Mouse (Mus musculus) lung, embryonic 16.5 days (tissue): ENCODE data around the gene Fam122a. TPM values are rescaled to one million over a fixed set of nuclear protein-coding genes. Genes with fewer than 3 reads are reported as not detected.

Source experiments
- ATAC-seq: fragments of 200-750 bp; cut with Nextera tagmentation; 2 replicates; pipeline ENCODE4 v1.8.0; 2017; ENCODE audit warnings: low read depth, mild to moderate bottlenecking, moderate library complexity
- H3K27ac ChIP-seq: fragments of 300-500 bp; sonication (generic); 2 replicates; pipeline ENCODE4 v1.5.1; 2014; ENCODE audit warnings: mild to moderate bottlenecking, control low read depth, low read length
- H3K27me3 ChIP-seq: fragments of 300-500 bp; sonication (generic); 2 replicates; pipeline ENCODE4 v1.6.1; 2014; ENCODE audit warnings: low read depth, low read length, mixed read lengths; ENCODE audit not compliant: control insufficient read depth, insufficient read depth
- H3K36me3 ChIP-seq: fragments of 300-500 bp; sonication (generic); 2 replicates; pipeline ENCODE4 v1.6.1; 2014; ENCODE audit warnings: low read length; ENCODE audit not compliant: control insufficient read depth, insufficient read depth
- H3K4me1 ChIP-seq: fragments of 300-500 bp; sonication (generic); replicated peaks from 2 replicates; pipeline ENCODE4 v1.6.1; 2014; ENCODE audit warnings: low read length, mixed read lengths; ENCODE audit not compliant: control insufficient read depth, insufficient read depth
- H3K4me2 ChIP-seq: fragments of 300-500 bp; sonication (generic); 2 replicates; pipeline ENCODE4 v1.6.1; 2014; ENCODE audit warnings: low read depth, low read length, control low read depth
- H3K4me3 ChIP-seq: fragments of 300-500 bp; sonication (generic); 2 replicates; pipeline ENCODE4 v1.5.1; 2014; ENCODE audit warnings: mild to moderate bottlenecking, low read length, control low read depth
- H3K9ac ChIP-seq: fragments of 300-500 bp; sonication (generic); 2 replicates; pipeline ENCODE4 v1.6.1; 2014; ENCODE audit warnings: low read length, control low read depth
- H3K9me3 ChIP-seq: fragments of 300-500 bp; sonication (generic); 2 replicates; pipeline ENCODE4 v1.6.1; 2016; ENCODE audit warnings: low read length; ENCODE audit not compliant: control insufficient read depth
- WGBS: fragments of 180-500 bp; shearing (Covaris S2); extraction: QIAGEN DNeasy Blood & Tissue Kit; methylation state at CpG from one replicate; pipeline ENCODE4 v1.1.7; 2014; 5-methylcytosine and 5-hydroxymethylcytosine counted together
- polyA plus RNA-seq: library from polyadenylated mRNA; unstranded; fragments of >200 nt; fragmentation: Nextera tagmentation; extraction: Ambion mirVana; gene quantifications from 2 replicates; pipeline ENCODE4 v1.2.1, GENCODE M21; 2015

Gene Fam122a
- polyA plus RNA-seq, 1 experiment from 2014 or later: 39.2 TPM

DNA sequence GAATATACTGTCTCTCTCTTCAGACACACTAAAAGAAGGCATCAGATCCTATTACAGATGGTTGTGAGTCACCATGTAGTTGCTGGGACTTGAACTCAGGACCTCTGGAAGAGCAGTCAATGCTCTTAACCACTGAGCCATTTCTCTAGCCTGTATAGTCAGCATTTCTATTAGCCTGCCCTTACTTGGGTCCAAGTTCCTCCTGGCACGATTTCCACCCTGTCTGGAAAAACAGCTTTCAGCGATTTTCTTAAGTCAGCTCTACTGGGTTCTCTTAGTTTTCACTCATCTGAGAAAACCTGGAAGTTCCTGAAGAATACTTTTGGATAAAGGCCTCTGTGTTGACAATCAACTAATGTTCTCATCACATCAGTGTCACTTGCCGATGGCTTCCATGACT, 22.1 kb upstream of the Fam122a start:
- Histone ChIP-seq H3K9ac (no peak overlapping the region), H3K27ac (no peak overlapping the region)
- no peak for ATAC-seq

DNA sequence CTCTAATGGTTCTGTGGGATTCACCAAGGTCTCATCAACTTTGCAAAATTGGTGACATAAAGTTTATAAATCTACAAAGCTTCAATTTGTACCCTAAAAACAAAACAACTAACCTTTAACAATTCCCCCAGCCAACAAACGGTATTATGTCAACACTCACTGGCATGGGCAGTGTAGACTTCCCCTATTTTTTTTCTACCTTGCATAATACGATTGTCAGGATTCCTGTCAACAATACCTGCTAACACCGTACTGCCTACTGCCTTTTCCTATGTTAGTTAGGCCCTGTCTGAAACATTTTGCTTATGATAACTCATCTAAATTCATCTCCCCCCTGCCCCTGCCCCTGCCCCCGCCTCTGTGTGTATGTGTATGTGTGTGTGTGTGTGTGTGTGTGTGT, 16.7 kb upstream of the Fam122a start:
- WGBS: 77% methylated on average over 4 of the region's 4 CpGs
- Histone ChIP-seq H3K9ac (no peak overlapping the region), H3K4me2 (no peak overlapping the region), H3K36me3 (no peaks in the 10 kb centered on the region), H3K27me3 (no peaks in the 10 kb centered on the region), H3K9me3 (no peaks in the 10 kb centered on the region), H3K4me3 (no peak overlapping the region), H3K27ac (no peak overlapping the region), H3K4me1 (no peaks in the 10 kb centered on the region)
- no peak for ATAC-seq

More for the DNA sequence above, 22.1 kb upstream of the Fam122a start:
- Histone ChIP-seq H3K4me3 (no peak overlapping the region), H3K4me1 (no peaks in the 10 kb centered on the region), H3K9me3 (no peaks in the 10 kb centered on the region), H3K36me3 (no peaks in the 10 kb centered on the region), H3K4me2 (no peak overlapping the region), H3K27me3 (no peaks in the 10 kb centered on the region)
- 79% methylated on average over 3 of the region's 3 CpGs for WGBS

DNA sequence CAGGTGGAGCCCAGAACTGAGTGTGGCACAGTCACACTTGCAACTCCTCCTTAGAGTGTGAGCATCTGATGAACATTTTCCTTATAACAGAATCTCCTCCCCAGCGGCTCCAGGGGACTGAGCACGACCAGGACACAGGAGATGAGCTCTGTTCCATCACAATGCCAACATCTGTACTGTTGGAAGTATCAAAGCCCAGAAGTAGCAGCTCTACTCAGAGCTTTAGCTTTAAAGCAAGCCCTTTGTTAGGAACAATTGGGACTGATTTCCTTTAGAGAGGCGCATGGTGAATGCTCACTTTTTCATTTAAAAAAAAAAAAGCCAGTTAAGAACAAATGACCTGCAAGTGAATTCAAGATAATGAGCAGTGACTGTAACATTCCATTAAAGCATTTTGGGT, 14.7 kb upstream of the Fam122a start:
- Histone ChIP-seq H3K27me3 (no peaks in the 10 kb centered on the region), H3K4me1 (no peaks in the 10 kb centered on the region), H3K27ac (no peak overlapping the region), H3K36me3 (no peaks in the 10 kb centered on the region), H3K4me3 (no peak overlapping the region), H3K9me3 (no peaks in the 10 kb centered on the region), H3K9ac (no peak overlapping the region), H3K4me2 (no peak overlapping the region)
- ATAC-seq: no peak
- WGBS: 66% methylated on average over 3 of the region's 3 CpGs

DNA sequence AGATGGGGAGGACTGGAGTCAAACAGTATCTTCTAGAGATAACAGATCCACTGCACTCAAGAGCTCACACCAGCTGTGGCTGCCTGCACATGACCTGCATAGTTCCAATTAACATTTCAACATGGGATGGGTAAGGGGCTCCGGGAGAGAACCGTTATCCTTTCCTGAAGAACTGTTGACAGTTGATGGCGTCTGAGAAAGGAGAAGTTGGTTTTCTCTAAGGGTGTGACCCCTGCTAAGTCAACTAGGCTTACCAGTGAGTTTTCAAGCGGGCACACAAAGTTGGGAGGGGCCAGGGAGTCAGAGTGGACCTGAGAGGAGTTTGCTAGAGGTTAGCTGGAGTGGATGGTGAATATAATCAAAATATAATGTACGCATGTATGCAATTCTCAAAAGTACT, 13.1 kb upstream of the Fam122a start:
- H3K27ac ChIP-seq: no peak overlapping the region
- no peaks in the 10 kb centered on the region for H3K4me1 ChIP-seq
- 47% methylated on average over 5 of the region's 5 CpGs for WGBS
- H3K4me3 ChIP-seq: no peak overlapping the region
- no peak overlapping the region for H3K9ac ChIP-seq
- H3K4me2 ChIP-seq: no peak overlapping the region
- ATAC-seq: no peak
- no peaks in the 10 kb centered on the region for H3K36me3 ChIP-seq
- H3K27me3 ChIP-seq: no peaks in the 10 kb centered on the region
- H3K9me3 ChIP-seq: no peaks in the 10 kb centered on the region

DNA sequence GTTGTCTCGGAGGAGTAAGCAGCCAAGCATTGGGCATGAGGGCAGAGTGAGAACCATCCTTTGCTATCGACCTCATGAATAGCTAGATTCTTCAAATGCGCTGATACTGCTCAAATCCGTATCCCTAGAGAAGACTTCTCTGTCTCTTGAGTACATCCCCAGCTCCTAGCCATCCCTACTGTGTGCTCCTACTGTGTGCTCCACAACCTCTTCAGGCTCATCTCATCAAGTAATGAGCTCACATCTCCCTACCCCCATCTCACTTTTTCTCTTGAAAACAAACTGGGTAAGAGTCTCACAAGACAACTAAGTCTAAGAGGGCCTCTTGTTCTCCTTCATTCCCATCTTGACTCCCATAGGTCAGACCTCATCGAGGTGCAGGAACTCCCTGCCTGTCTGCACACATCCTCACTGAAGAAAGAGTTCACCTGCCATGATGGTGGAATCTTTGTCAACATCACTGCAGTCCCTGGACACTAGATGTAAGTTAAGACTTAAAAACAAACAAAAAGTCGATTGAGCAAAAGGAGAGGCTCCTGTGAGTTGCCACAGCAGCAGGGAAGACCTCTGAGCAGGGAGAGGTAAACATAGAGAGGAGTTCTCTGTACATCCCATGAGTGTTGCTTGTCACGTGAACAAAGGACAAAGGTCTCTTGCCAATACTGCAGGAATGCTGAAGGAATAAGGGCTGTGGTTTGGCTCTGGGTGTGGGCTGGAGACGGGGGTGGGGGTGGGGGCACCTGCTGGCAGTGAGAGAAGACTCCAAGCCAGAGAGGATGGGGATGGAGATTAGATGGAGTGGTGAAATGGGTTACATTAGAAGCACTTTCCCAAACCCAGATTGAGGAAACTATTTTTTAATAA, 9.5 kb upstream of the Fam122a start:
- Histone ChIP-seq H3K27me3 (no peaks in the 10 kb centered on the region), H3K4me3 (no peak overlapping the region), H3K36me3 (no peaks in the 10 kb centered on the region), H3K4me1 (no peaks in the 10 kb centered on the region), H3K4me2 (no peak overlapping the region), H3K9me3 (no peaks in the 10 kb centered on the region), H3K9ac (no peak overlapping the region), H3K27ac (no peak overlapping the region)
- WGBS: 60% methylated on average over 8 of the region's 8 CpGs
- no peak for ATAC-seq

DNA sequence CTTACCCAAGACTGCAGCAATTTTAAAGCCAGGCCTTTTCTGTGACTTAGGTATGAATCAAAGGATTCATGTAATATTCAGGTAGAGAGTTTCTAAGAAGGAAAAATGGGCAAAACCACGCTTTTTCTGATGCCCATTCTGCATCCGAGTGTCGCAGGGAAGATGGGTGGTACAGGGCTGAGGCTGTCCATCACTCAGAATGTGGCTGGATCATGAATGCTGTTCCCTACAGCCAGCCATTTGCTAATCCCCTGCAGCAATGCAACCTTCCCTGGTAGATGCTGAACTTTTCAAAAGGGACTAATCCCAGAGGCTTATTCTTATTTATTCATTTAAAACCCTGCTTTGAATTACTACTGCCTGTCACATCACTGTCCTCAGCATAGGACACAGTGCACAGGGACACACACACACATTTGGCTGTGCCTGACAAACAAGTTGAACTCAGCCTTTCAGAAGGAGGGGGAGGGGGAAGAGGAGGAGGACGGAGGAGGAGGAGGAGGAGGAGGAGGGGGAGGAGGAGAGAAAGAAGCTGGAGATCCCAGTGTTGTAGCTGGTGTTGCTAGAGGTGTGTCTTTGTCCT, 7.5 kb upstream of the Fam122a start:
- 77% methylated on average over 3 of the region's 4 CpGs for WGBS
- Histone ChIP-seq H3K4me1 (no peaks in the 10 kb centered on the region), H3K27ac (no peak overlapping the region), H3K9me3 (no peaks in the 10 kb centered on the region), H3K36me3 (no peaks in the 10 kb centered on the region), H3K9ac (no peak overlapping the region), H3K27me3 (no peaks in the 10 kb centered on the region), H3K4me2 (no peak overlapping the region), H3K4me3 (no peak overlapping the region)
- no peak for ATAC-seq

DNA sequence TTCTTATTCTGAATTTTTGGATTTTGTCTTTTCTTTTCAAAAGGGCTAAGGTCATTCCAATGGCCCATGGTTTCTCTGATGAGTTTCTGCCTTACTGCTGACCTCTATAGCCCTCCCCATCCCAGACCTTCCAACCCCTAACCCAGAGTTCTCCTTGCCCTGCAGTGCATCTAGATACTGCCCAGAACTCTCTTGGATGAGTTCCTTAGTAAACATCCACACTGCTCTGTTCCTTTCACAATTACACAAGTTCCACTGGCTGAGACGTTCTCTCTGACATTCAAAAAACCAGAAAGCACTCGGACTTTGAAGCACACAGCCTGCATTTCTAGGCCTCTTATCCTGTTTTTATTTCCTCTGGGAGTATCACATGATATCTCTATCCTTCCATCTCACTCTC, 3.8 kb upstream of the Fam122a start:
- Histone ChIP-seq H3K4me2 (no peak overlapping the region), H3K4me3 (no peak overlapping the region), H3K36me3 (no peaks in the 10 kb centered on the region), H3K27ac (no peak overlapping the region), H3K9me3 (no peaks in the 10 kb centered on the region), H3K4me1 (no peaks in the 10 kb centered on the region), H3K9ac (no peak overlapping the region), H3K27me3 (no peaks in the 10 kb centered on the region)
- no peak for ATAC-seq
- 62% methylated on average over 2 of the region's 2 CpGs for WGBS

DNA sequence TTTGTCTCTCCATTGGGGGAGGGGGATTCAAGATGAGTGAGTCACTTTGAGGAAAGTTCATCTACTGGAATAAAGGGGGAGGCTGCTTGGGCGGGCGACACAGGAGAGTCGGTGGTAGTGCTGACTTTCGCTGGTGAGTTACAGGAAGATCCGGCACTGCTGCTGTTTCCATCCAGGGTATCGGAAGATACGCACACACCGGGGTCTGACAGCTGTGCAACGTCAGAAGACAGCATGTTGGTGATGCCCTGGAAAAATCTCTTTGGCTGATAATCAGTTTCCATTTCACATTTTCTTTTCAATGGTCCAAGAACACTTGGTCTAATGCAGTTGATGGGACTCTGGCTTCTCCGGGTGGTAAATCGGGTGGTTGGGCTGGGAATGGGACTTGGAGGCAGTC, 695 bp downstream of the Fam122a start:
- H3K27me3 ChIP-seq: no peaks in the 10 kb centered on the region
- under 1% methylated on average over 11 of the region's 11 CpGs for WGBS
- H3K9me3 ChIP-seq: no peaks in the 10 kb centered on the region
- H3K4me1 ChIP-seq: peaks cover 6% of the 10 kb centered on the region
- peak overlapping the region; percentile 77 for H3K4me2 ChIP-seq
- peaks cover 6% of the 10 kb centered on the region for H3K36me3 ChIP-seq
- H3K27ac ChIP-seq: peak overlapping the region; percentile 93
- peak overlapping the region; percentile 96 for H3K9ac ChIP-seq
- ATAC-seq: no peak
- H3K4me3 ChIP-seq: peak overlapping the region; percentile 90

DNA sequence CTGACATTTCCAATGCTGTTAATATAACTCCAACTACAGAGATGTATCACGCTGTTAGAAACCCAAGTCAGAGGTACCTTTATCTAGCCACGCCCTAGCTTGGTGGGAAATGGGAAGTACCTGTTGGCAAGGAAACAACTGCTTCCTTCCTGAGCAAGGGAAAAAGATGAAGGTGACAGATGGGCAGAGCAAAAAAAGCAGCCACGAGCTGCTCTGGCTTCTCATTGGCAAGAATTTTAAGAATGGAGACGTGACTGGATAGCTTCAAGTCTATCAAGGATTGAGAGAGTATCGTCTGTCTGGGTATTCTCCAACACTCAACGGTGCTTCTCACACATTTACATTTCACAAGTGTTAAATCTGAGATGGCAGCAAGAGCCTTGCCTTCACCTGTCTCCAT, 1.9 kb downstream of the Fam122a start:
- H3K27me3 ChIP-seq: no peaks in the 10 kb centered on the region
- peaks cover 6% of the 10 kb centered on the region for H3K4me1 ChIP-seq
- H3K27ac ChIP-seq: no peak overlapping the region
- ATAC-seq: no peak
- peaks cover 6% of the 10 kb centered on the region for H3K36me3 ChIP-seq
- no peaks in the 10 kb centered on the region for H3K9me3 ChIP-seq
- H3K9ac ChIP-seq: no peak overlapping the region
- H3K4me2 ChIP-seq: peak overlapping the region; percentile 13; the same call in 1 of the 2 replicates
- no peak overlapping the region for H3K4me3 ChIP-seq
- 71% methylated on average over 6 of the region's 6 CpGs for WGBS
